Mouse (Mus musculus) forebrain, embryonic 16.5 days (tissue): ENCODE measurements around the gene Fbxo8. TPM values are rescaled to one million over a fixed set of nuclear protein-coding genes. Genes with fewer than 3 reads are reported as not detected.

Source experiments
- ATAC-seq: fragments of 200-750 bp; cut with Nextera tagmentation; 2 replicates; pipeline ENCODE4 v1.8.0; 2017; ENCODE audit warnings: mild to moderate bottlenecking, moderate library complexity
- H3K27ac ChIP-seq: fragments of 300-500 bp; sonication (generic); 2 replicates; pipeline ENCODE4 v1.5.1; 2014; ENCODE audit warnings: low read length, control low read depth
- H3K27me3 ChIP-seq: fragments of 300-500 bp; sonication (generic); replicated peaks from 2 replicates; pipeline ENCODE4 v1.6.1; 2014; ENCODE audit warnings: low read length; ENCODE audit not compliant: control insufficient read depth, insufficient read depth
- H3K36me3 ChIP-seq: fragments of 300-500 bp; sonication (generic); 2 replicates; pipeline ENCODE4 v1.6.1; 2014; ENCODE audit not compliant: control insufficient read depth, insufficient read depth
- H3K4me1 ChIP-seq: fragments of 300-500 bp; sonication (generic); replicated peaks from 2 replicates; pipeline ENCODE4 v1.6.1; 2014; ENCODE audit warnings: low read length; ENCODE audit not compliant: control insufficient read depth, insufficient read depth
- H3K4me2 ChIP-seq: fragments of 300-500 bp; sonication (generic); 2 replicates; pipeline ENCODE4 v1.6.1; 2014; ENCODE audit warnings: mild to moderate bottlenecking, low read length, control low read depth
- H3K4me3 ChIP-seq: fragments of 300-500 bp; sonication (generic); replicated peaks from 2 replicates; pipeline ENCODE4 v1.5.1; 2014; ENCODE audit warnings: mild to moderate bottlenecking, low read length, control low read depth
- H3K9ac ChIP-seq: fragments of 300-500 bp; sonication (generic); replicated peaks from 2 replicates; pipeline ENCODE4 v1.6.1; 2014; ENCODE audit warnings: low read depth, low read length, control low read depth
- H3K9me3 ChIP-seq: fragments of 300-500 bp; sonication (generic); 2 replicates; pipeline ENCODE4 v1.6.1; 2016; ENCODE audit warnings: low read length; ENCODE audit not compliant: control insufficient read depth
- WGBS: fragments of 180-500 bp; shearing (Covaris S2); extraction: QIAGEN DNeasy Blood & Tissue Kit; methylation state at CpG from one replicate; pipeline ENCODE4 v1.1.7; 2014; 5-methylcytosine and 5-hydroxymethylcytosine counted together
- microRNA-seq: library from miRNA; unstranded; fragments of <30 nt; microRNA quantifications from one replicate; pipeline ENCODE4, GENCODE M21; 2017
- polyA plus RNA-seq: library from polyadenylated mRNA; unstranded; fragments of >200 nt; fragmentation: Nextera tagmentation; extraction: Ambion mirVana; gene quantifications from 2 replicates; pipeline ENCODE4 v1.2.1, GENCODE M21; 2015

Fbxo8 gene
- polyA plus RNA-seq, 1 experiment from 2014 or later = 44.1 TPM

- no peaks in the 10 kb centered on the region for H3K36me3 ChIP-seq
- H3K9me3 ChIP-seq = no peaks in the 10 kb centered on the region
- no peak overlapping the region for H3K27ac ChIP-seq
- H3K4me2 ChIP-seq = no peak overlapping the region
- H3K9ac ChIP-seq = no peak overlapping the region
- no peak for ATAC-seq
- peaks cover 42% of the 10 kb centered on the region for H3K27me3 ChIP-seq
- H3K4me3 ChIP-seq = no peak overlapping the region
- WGBS = 9% methylated on average over 9 of the region's 9 CpGs
- 0 out of 2 replicates have a peak, but pooled peaks cover 6% of the 10 kb centered on the region for H3K4me1 ChIP-seq
Measured at GRCm38 (mm10) chr8:56619571-56619970, 68.7 kb downstream of the Fbxo8 start.

DNA sequence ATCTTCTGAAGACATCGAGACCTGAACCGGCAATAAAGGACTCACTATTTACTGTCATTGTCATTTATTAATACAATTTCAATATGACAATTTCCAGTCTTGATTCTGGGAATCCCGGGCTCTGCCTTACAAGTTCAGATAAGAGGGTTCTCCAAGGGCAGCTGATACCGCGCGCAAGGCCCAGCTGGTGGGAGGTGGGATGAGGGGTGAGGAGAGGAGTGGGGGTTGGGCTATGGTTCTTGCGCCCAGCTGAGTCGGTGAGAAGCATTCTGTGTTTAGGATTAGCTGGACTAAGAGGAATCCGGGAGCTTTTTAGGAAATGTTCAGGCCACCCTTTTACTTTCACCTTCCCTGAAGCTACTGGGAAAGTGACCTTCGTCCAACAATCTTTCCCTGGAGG, 69.8 kb downstream of the Fbxo8 start:
- H3K27me3 ChIP-seq = peaks cover 44% of the 10 kb centered on the region
- no peak overlapping the region for H3K4me3 ChIP-seq
- H3K36me3 ChIP-seq = no peaks in the 10 kb centered on the region
- 0 out of 2 replicates have a peak, but pooled peaks cover 6% of the 10 kb centered on the region for H3K4me1 ChIP-seq
- no peak overlapping the region for H3K4me2 ChIP-seq
- no peak overlapping the region for H3K9ac ChIP-seq
- no peaks in the 10 kb centered on the region for H3K9me3 ChIP-seq
- ATAC-seq = no peak
- no peak overlapping the region for H3K27ac ChIP-seq
- WGBS = 18% methylated on average over 10 of the region's 10 CpGs

DNA sequence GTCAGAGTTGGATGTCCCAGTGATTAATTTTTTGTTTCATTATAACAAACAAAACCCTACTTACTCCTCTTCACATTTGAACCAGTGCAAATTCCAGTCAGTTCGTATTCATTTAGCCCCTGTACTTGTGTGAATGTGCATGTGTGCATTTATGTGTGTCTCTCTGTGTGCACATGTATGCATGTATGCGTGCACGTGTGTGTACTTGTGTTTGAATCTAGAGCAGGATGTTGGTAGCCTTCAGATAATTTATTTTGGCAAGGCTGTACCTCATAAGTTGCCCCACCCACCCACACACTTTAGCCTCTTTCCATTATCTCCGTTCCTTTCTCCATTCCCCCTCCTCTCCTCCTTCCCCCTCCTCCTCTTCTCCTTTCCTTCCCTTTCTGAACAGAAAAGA, 70.2 kb downstream of the Fbxo8 start:
- H3K27ac ChIP-seq = no peak overlapping the region

GRCm38 (mm10) chr8:56622470-56623024, 71.7 kb downstream of the Fbxo8 start:
- Histone ChIP-seq H3K36me3 (no peaks in the 10 kb centered on the region), H3K27me3 (peaks cover 44% of the 10 kb centered on the region), H3K9ac (no peak overlapping the region), H3K4me1 (0 out of 2 replicates have a peak, but pooled peaks cover 6% of the 10 kb centered on the region), H3K9me3 (no peaks in the 10 kb centered on the region), H3K4me2 (peak overlapping the region; percentile 29), H3K27ac (no peak overlapping the region), H3K4me3 (peak overlapping the region; percentile 13; the same call in 1 of the 2 replicates)
- 2% methylated on average over 18 of the region's 18 CpGs for WGBS
- ATAC-seq = no peak

More for the DNA sequence above, 70.2 kb downstream of the Fbxo8 start:
- H3K9me3 ChIP-seq = no peaks in the 10 kb centered on the region
- 32% methylated on average over 4 of the region's 4 CpGs for WGBS
- H3K4me3 ChIP-seq = no peak overlapping the region
- 0 out of 2 replicates have a peak, but pooled peaks cover 6% of the 10 kb centered on the region for H3K4me1 ChIP-seq
- no peak for ATAC-seq
- H3K4me2 ChIP-seq = no peak overlapping the region
- H3K9ac ChIP-seq = no peak overlapping the region
- H3K27me3 ChIP-seq = peaks cover 44% of the 10 kb centered on the region
- H3K36me3 ChIP-seq = no peaks in the 10 kb centered on the region

DNA sequence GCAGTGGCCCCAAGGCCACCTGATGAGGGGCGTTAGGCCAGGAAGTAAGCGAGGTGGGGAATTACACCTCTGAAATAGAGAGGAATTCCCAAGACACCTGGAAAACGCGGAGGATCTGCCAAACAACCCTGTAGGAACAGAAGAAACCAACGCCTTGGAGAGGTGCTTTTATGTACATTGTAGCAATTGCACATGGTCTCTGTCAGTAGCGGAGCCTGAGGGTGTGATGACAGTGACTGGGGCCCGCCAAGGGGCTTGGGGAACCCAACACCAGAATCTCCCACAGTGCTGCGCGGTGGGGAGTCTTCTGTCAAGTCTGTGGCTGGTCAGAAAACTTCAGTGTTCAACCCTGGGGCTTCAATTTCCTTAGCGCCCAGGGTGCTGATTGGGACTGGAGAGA, 72.5 kb downstream of the Fbxo8 start:
- no peaks in the 10 kb centered on the region for H3K36me3 ChIP-seq
- no peak overlapping the region for H3K9ac ChIP-seq
- H3K27me3 ChIP-seq = peaks cover 44% of the 10 kb centered on the region
- no peak overlapping the region for H3K4me3 ChIP-seq
- H3K9me3 ChIP-seq = no peaks in the 10 kb centered on the region
- no peak overlapping the region for H3K4me2 ChIP-seq
- 0 out of 2 replicates have a peak, but pooled peaks cover 6% of the 10 kb centered on the region for H3K4me1 ChIP-seq
- H3K27ac ChIP-seq = no peak overlapping the region
- WGBS = 9% methylated on average over 10 of the region's 10 CpGs
- no peak for ATAC-seq

GRCm38 (mm10) chr8:56629160-56629559, 78.3 kb downstream of the Fbxo8 start:
- H3K4me2 ChIP-seq = no peak overlapping the region
- H3K4me3 ChIP-seq = no peak overlapping the region
- no peak overlapping the region for H3K9ac ChIP-seq
- ATAC-seq = peak; percentile 79
- H3K4me1 ChIP-seq = peaks cover 4% of the 10 kb centered on the region; the same call in 1 of the 2 replicates
- H3K27me3 ChIP-seq = peaks cover 6% of the 10 kb centered on the region; the same call in 1 of the 2 replicates
- no peak overlapping the region for H3K27ac ChIP-seq
- H3K36me3 ChIP-seq = no peaks in the 10 kb centered on the region
- 14% methylated on average over 4 of the region's 4 CpGs for WGBS
- no peaks in the 10 kb centered on the region for H3K9me3 ChIP-seq

- no peaks in the 10 kb centered on the region for H3K9me3 ChIP-seq
- H3K4me3 ChIP-seq = no peak overlapping the region
- H3K36me3 ChIP-seq = no peaks in the 10 kb centered on the region
- WGBS = 85% methylated on average over 6 of the region's 6 CpGs
- no peaks in the 10 kb centered on the region for H3K4me1 ChIP-seq
- no peak for ATAC-seq
- no peak overlapping the region for H3K27ac ChIP-seq
- no peak overlapping the region for H3K4me2 ChIP-seq
- no peak overlapping the region for H3K9ac ChIP-seq
- H3K27me3 ChIP-seq = no peaks in the 10 kb centered on the region
Measured at GRCm38 (mm10) chr8:56639277-56639676, 88.4 kb downstream of the Fbxo8 start.

Small RNA genes within 50 kb of the gene (microRNA-seq; reads per million reads assigned to microRNA genes)
- gene Gm25992 = not detected

Other genes starting within 250 kb of the Fbxo8 start
- 29.7 and 32.9 TPM in 2 replicates for gene Cep44, start within 50 bp of the Fbxo8 start, polyA plus RNA-seq